Mouse (Mus musculus): ENCODE results near the gene Oosp3.

DNA sequence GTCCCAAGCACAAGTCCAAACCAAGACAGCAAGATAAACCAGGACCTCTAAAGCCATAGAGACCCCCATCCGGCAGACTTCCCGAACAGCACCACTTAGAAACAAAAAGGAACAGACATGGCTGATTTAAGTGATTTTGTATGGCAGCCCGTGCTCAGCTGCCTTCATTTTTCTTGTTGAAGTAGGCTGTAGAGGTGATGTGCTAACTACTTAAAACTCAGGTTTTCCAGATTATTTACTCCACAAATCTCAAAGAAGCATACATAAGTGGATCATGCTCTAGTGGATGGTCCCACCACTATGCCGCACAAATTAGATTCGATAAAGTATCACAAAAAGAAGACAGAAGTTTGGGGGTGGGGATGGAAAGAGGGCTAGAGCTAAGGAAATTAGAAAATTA is 36.4 kb upstream of the Oosp3 start, which contains the start of gene Oosp2:
- TF ChIP-seq JUND (IDR thresholded peaks at IDR 0.05; ENCODE audit: low read depth, low read length) (no peak), CTCF (IDR thresholded peaks at IDR 0.05 in 2 of 3, conservative IDR thresholded peaks at IDR 0.05 in 1 of 3; ENCODE audit: control insufficient read depth in 1 of 3, insufficient read depth in 1 of 3, low read depth in 2 of 3, low read length in 3 of 3, poor library complexity in 1 of 3, severe bottlenecking in 1 of 3) (no peak), MAFK (IDR thresholded peaks at IDR 0.05; ENCODE audit: borderline replicate concordance, low read depth, low read length) (no peak), MYC (IDR thresholded peaks at IDR 0.05; ENCODE audit: low read depth, low read length) (no peak)

Measured in MEL (cell line).